Mouse (Mus musculus): ENCODE measurements at regions not wholly inside any gene's neighbourhood (a gene's known extent, or its start where the extent isn't known, plus 50 kb on each side); places are given as distances from the start of the nearest gene placed in this dataset.

GRCm38 (mm10) chr9:91133256-91133920 lies 228.8 kb upstream of the Zic4 start:
- TF ChIP-seq MAX (IDR thresholded peaks at IDR 0.05) (no peak), CTCF (IDR thresholded peaks at IDR 0.05; ENCODE audit: control insufficient read depth, insufficient read depth, insufficient read length) (no peak), USF1 (IDR thresholded peaks at IDR 0.05; ENCODE audit: low read depth) (no peak), CEBPB (IDR thresholded peaks at IDR 0.05; ENCODE audit: low read depth) (no peak), MYOG (IDR thresholded peaks at IDR 0.05; ENCODE audit: control insufficient read depth, extremely low read depth, insufficient read length) (no peak)
